Mouse (Mus musculus): ENCODE measurements at regions not wholly inside any gene's neighbourhood (a gene's known extent, or its start where the extent isn't known, plus 50 kb on each side); places are given as distances from the start of the nearest gene placed in this dataset.

DNA sequence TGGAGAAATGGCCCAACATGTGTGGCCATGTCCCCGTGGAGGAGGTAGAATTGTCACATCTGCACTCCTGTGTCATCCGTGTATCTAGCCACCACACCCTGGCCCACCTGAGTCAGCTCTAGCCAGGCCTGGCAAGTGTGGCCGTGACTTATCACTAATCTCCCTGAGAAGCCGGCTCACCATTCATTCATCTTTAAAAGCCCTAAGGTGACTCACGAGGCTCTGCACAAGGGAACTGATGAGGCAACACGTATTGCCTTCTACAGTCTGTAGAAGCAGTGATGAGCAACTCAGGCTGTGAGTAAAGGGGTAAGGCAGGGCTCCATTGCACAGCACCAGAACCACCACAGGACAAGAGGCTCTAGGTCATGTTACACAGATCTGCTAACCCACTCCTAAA lies 70.2 kb upstream of the Tmprss2 start:
- no peak for TF ChIP-seq CTCF (IDR thresholded peaks at IDR 0.05; ENCODE audit: low read depth, low read length)
- TF ChIP-seq POLR2A (IDR thresholded peaks at IDR 0.05; ENCODE audit: extremely low read depth, insufficient read depth, low read length) = no peak

Data from liver, adult 2 months (tissue).